Mouse (Mus musculus) brain, adult 2 months (tissue): ENCODE data around the gene Tfec.

ENCODE experiments used
- DNase-seq: peaks from one replicate; pipeline ENCODE4 v3.0.0; 2011; ENCODE audit warnings: low read depth, low spot score

The Tfec gene

GRCm38 (mm10) chr6:16796914-16797313 lies 101.3 kb downstream of the Tfec start:
- peak; percentile 11 for DNase-seq

- no peak for DNase-seq
Observed at GRCm38 (mm10) chr6:16794036-16794435, 104.2 kb downstream of the Tfec start.

- DNase-seq = no peak
Observed at GRCm38 (mm10) chr6:16785166-16785565, 113.1 kb downstream of the Tfec start.
